Mouse (Mus musculus) MEL-GATA-1-ER (cell line): ENCODE measurements around the gene Map3k13.

Experiments used
- DNase-seq: peaks from one replicate; pipeline ENCODE4 v3.0.0-alpha.2; 2012; ENCODE audit warnings: low read depth; ENCODE audit errors: extremely low read depth

The Map3k13 gene

GRCm38 (mm10) chr16:21848847-21849246, 54.7 kb downstream of the Map3k13 start:
- no peak for DNase-seq

GRCm38 (mm10) chr16:21852374-21852773, 58.2 kb downstream of the Map3k13 start:
- DNase-seq = no peak

- no peak for DNase-seq
Measured at GRCm38 (mm10) chr16:21853446-21853941, 59.3 kb downstream of the Map3k13 start.

- DNase-seq = no peak
Measured at GRCm38 (mm10) chr16:21854589-21855284, 60.6 kb downstream of the Map3k13 start.

- DNase-seq = no peak
Measured at GRCm38 (mm10) chr16:21856134-21856533, 62.0 kb downstream of the Map3k13 start.

GRCm38 (mm10) chr16:21857126-21857644, 63.0 kb downstream of the Map3k13 start:
- DNase-seq = no peak

- no peak for DNase-seq
Measured at GRCm38 (mm10) chr16:21858163-21858562, 64.0 kb downstream of the Map3k13 start.

- no peak for DNase-seq
Measured at GRCm38 (mm10) chr16:21858882-21859281, 64.7 kb downstream of the Map3k13 start.

- no peak for DNase-seq
Measured at GRCm38 (mm10) chr16:21862448-21862847, 68.3 kb downstream of the Map3k13 start.

GRCm38 (mm10) chr16:21865250-21865982, 71.3 kb downstream of the Map3k13 start:
- DNase-seq = no peak

- DNase-seq = no peak
Measured at GRCm38 (mm10) chr16:21865983-21866575, 71.9 kb downstream of the Map3k13 start.

- no peak for DNase-seq
Measured at GRCm38 (mm10) chr16:21867727-21868126, 73.6 kb downstream of the Map3k13 start.

GRCm38 (mm10) chr16:21868651-21869050, 74.5 kb downstream of the Map3k13 start:
- DNase-seq = no peak

- DNase-seq = no peak
Measured at GRCm38 (mm10) chr16:21869879-21870278, 75.7 kb downstream of the Map3k13 start.

- no peak for DNase-seq
Measured at GRCm38 (mm10) chr16:21877735-21878134, 83.6 kb downstream of the Map3k13 start.

- DNase-seq = no peak
Measured at GRCm38 (mm10) chr16:21878834-21879233, 84.7 kb downstream of the Map3k13 start.

GRCm38 (mm10) chr16:21881181-21881580, 87.0 kb downstream of the Map3k13 start:
- no peak for DNase-seq

GRCm38 (mm10) chr16:21881582-21882259, 87.6 kb downstream of the Map3k13 start:
- DNase-seq = no peak

GRCm38 (mm10) chr16:21887601-21888000, 93.5 kb downstream of the Map3k13 start:
- DNase-seq = no peak

GRCm38 (mm10) chr16:21893890-21894289, 99.7 kb downstream of the Map3k13 start:
- no peak for DNase-seq

- no peak for DNase-seq
Measured at GRCm38 (mm10) chr16:21901286-21901685, 107.1 kb downstream of the Map3k13 start.
